Mouse (Mus musculus) hematopoietic stem cell, adult 5-6 weeks (primary cell): ENCODE measurements around the gene Manba. TPM values are rescaled to one million over a fixed set of nuclear protein-coding genes. Genes with fewer than 3 reads are reported as not detected.
"Not testable (repeated sequence)": the region's sequence is repeated elsewhere in the genome, so short reads cannot be mapped to it uniquely, and the experiment has no call there.

Experiments
- ATAC-seq, 2 experiments: fragments of 125-278 bp in 1 of 2; replicated peaks in 1 of 2; 2 replicates each; pipeline ENCODE4 v1.8.0; 2016 to 2017; ENCODE audit warnings: inconsistent platforms in 2 of 2, mild to moderate bottlenecking in 2 of 2, moderate number of reproducible peaks in 2 of 2, low read depth in 1 of 2, moderate TSS enrichment in 1 of 2; ENCODE audit not compliant: low FRiP score in 2 of 2, poor library complexity in 2 of 2, severe bottlenecking in 2 of 2, insufficient read depth in 1 of 2, low TSS enrichment in 1 of 2
- total RNA-seq: library from RNA; stranded (forward); fragments of 172-1452, 232-1000 nt; gene quantifications from 2 replicates; pipeline ENCODE4 v1.2.3, GENCODE M21; 2017

The Manba gene
- total RNA-seq, 1 experiment from 2014 or later: 31.6 TPM

DNA sequence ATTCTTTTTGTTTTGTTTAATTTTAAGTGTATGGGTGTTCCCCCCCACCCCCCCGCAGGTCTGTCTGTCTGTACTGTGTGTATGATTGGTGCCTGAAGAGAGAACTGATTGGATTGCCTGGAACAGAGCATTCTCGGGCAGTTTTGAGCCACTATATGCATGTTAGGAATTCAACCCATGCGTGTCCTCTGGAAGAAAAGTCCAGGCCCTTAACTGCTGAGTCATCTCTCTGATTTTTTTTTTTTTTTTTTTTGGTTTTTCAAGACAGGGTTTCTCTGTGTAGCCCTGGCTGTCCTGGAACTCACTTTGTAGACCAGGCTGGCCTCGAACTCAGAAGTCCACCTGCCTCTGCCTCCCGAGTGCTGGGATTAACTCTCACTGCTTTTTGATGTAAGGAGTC lies 6.3 kb upstream of the Manba start:
- not testable (repeated sequence) for ATAC-seq

DNA sequence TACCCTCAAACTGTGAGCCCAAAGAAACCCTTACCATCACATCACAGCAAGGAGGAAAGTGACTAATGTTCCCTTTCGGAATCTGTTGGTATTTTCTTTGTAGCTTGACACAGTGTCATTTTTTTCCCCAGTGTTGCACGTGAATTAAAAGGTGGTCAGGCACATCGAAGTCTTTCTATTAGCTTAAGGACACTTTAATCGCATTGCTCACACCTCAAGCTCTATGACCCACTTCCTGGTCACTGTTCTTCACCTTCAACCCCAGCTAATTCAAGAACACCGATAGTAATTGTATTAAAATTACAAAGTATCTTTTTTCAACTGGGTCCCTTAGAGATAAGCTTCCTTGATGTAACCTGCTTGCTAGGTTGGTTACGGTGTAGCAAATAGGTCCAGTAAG lies 4.6 kb upstream of the Manba start:
- ATAC-seq: no peak

DNA sequence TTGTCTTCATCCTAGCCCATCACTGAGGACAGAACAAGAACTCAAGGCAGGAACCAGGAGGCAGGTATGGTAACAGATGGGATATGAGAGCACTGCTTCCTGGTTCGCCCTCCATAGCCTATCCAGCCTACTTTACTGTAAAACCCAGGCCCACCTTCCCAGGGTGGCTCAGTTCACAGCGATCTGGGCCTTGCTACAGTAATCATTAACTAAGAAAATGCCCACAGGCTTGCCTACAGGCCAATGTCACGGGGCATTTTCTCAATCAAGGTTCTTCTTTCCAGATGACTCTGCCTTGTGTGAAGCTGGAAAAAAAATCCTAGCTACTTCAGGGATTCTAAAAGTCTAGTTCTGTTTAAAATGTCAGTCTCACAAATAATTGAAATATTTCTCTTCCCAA lies 3.8 kb upstream of the Manba start:
- ATAC-seq: no peak

DNA sequence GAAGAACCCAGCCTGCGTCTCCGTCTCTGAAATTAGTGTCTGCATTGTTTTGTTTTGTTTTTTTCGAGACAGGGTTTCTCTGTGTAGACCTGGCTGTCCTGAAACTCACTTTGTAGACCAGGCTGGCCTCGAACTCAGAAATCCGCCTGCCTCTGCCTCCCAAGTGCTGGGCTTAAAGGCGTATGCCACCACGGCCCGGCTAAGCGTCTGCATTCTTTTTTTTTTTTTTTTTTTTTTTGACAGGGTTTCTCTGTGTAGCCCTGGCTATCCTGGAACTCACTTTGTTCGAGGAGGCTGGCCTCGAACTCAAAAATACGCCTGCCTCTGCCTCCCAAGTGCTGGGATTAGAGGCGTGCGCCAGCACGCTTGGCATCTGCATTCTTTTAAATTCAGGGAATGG lies 761 bp upstream of the Manba start:
- not testable (repeated sequence) for ATAC-seq

DNA sequence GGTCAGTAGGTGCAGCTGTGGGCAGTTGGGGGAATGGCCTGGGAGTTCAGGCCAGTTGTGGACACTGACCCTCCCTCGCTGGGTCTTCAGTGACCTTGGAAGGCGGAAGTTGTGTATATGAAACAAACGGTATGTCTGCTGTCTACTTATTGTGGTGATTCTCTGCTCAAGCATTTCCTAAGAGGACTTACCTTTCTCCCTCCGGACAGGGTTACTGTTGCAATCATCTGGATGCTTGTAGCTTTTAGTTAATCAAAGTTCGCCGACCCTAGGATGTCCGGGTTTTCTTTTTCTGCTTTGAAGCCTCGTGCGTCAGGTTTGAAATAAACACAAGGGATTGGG lies 460 bp downstream of the Manba start:
- peak; percentile 23 to 58; a peak in 3 of 4 replicates for ATAC-seq

DNA sequence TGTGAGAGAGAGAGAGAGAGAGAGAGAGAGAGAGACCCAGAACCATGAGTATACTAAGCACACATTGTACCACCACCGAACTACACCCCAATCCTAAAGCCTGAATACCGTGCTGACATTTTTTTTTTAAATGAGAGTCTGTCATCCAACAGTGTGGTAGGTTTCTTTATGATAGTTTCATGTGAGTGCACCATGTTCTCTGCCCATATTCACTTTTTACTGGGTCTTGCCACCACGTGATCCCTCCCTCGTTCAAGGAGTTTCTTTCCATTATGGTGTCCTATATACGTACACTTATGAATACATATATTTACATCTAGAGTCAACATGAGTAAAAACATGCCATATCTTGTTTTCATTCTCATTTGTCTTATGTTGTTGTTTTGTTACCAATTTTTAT lies 940 bp downstream of the Manba start:
- no peak for ATAC-seq

DNA sequence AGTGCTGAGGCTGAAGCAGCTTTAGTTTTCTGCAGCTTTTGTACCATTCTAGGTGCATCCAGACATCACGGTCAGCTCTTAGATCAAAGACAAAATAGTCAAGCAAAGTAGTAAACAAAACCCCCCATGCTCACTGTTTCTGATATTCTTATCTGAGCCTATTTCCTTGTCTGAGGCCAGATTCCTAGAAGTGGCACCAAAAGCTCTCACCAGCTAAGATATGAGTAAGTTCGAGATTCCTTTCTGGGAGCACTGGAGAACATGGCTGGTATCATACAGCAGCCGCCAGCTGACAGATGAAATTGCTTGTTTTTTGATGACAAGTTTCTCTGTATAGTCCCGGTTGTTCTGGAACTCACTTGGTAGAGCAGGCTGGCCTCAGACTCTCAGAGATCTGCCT lies 2.4 kb downstream of the Manba start:
- ATAC-seq: no peak

DNA sequence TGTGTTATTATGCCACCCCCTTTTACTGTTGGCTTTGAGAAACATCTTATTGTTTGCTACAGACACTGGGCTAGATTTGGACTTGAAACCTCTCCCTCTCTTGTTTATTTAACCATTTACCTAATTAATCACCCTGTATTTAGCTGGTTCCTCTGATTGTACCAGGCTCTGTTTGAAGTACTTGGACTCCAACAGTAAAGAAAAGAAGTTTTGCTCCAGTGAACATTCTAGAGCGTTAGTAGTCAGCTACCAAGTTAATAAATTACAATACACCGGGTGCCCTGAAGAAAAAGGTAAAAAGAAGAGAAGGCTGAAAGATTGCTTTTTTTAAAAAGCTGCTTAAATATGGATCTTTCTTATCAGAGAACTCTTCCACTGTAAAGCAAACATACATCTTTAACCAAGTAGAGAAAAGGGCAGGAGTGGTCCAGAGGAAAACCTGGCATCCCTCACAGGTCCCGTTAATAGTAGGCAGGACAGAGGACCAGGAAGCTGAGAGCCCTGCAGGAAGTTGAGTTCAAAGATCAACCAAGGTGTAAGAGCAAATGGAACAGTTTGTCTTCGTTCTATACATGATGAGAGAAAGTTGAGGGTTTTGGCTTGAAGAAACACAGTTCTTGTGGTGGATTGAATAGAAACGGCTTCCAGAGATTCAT lies 4.6 kb downstream of the Manba start:
- ATAC-seq: no peak

DNA sequence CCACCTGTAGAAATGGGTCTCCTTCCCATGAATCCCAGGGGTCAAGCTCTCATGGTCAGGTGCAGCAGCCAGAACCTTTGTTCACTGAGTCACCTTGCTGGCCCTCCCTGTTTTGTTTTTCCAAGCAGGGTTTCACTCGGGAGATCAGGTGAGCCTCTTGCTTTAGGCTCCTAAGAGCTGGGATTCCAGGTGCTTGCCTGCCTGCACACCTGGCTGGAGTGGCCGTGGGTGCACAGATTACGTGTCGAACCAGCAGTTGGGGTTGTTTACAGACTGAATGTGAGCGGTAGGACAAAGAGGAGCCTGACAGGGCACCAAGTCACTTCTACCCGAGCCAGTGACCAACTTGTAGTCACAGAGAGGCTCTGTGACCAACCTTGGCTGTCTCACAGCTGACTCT lies 5.7 kb downstream of the Manba start:
- ATAC-seq: no peak

DNA sequence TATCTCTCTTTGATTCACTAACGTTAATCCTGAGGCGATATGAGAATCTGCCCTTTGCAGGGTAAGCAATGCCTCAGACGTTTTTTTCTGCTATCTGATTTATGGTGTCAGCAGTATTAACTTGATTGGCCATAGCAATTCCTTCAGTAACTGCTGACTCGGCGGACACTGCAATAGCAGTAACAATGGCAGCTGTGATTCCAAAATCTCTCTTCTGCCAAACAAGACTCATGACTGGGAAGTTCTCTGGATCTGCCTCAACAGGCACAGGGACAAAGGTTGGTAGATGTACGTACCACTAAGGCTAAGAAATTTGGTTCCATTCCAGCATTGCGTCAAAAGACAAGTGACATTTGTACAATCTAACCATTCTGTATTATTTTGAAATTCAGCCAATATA lies 7.9 kb downstream of the Manba start:
- not testable (repeated sequence) for ATAC-seq

DNA sequence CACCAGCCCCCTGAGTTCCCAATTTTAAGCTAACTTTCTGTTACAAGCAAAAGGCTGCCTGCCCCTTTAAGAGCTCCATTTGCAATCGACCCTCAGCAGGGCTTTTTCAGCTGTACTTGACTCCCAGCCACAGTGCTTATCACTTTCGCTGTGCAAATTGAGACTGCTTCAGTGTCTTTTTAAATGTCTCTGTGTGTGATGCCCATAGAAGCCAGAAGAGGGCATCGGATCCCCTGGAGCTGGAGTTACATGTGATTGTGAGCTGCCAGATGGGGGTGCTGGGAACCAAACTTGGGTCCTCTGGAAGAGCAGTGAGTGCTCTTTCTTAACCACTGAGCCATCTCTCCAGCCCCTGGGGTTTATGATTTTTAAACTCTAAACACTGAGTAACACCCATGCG lies 12.5 kb downstream of the Manba start:
- ATAC-seq: not testable (repeated sequence)

DNA sequence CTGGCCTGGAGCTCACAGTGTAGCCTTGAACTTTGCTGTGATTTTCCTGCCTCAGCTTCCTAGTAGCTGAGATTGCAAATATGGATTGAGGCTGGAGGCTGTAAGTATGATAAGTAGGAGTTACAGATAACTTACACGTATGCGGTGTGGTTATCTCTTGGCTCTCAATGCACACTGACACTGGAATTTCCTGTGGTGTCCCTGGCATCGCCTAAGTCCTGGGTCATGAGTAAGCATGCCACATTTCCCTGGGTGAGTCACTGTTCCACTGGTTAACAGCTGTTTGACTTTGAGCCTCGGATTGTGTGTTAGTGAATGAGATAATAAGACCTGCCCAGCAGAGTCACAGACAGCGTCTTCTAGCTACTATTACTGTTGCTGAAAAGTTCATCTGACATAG lies 13.5 kb downstream of the Manba start:
- 0 out of 4 replicates have a peak, but pooled peaks of 1 of the 2 experiments have one; percentile 39 for ATAC-seq

DNA sequence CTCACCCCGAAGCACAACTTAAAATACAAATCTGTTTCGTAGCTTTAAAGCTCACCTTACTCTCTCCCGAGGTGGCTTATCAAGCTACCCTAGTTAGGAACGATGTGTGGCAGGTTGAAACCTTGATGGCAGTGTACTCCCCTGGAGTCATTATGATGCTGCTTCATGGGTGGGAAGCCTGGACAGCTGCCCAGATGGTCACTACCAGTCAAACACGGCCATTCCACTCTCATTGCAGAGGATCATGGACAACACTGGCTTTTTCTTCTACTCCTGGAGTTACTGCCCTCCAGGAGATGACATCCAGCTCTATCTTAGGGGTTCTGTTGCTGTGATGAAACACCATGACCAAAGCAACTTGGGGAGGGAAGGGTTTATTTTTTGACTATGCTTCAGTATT lies 17.7 kb downstream of the Manba start:
- no peak for ATAC-seq

DNA sequence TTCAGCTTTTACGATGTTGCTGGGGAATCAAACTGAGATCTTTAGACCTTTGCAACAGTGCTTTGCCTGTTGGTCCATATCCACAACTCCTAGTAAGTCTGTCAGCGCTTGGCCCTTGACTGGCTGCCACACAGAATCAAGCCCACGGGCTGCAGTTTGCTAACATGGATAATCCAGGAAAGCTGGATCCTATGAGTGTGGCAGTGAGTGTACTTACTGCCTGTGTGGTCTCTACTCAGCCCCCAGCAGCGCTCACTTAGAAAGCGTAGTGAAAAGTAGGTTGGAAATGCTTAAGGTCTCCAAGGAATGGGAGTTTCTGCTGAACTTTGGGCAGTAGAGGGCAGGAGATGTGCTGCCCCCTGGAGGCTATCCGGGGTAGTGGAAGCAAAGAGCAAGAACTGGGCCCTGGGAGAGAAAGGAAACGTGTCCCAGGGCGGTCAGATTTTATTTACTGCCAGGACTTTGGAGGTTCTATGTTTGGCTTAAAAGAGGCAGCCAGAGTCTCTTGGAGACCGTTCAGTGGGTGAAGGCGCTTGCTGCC lies 20.0 kb downstream of the Manba start:
- ATAC-seq: peak; percentile 66 to 89

DNA sequence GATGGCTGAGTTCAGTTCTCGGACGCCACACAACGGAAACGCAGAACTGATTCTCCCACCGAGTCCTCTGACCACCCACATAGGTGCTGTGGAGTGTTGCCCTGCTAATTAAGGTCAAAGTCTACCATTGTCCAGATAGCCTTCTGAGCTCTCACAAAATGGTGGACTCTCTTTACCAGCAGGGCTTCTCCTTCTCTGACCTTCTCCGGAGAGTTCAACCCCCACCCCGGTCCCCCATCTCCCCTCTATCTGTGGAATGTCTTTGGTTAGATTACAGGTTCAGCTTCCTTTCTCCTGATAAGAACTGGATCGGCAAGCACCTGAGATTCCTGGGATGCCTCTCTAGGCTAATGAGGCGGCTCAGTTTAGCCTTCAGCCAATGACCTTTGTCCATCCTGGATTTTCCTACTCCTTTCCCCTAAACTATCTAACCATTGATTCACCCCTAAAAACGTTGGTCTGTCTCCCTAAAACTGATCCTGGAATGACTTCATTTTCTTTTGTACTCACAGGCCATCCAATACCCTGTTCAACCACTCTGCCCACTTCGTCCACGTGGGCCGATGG lies 20.6 kb downstream of the Manba start:
- no peak for ATAC-seq

DNA sequence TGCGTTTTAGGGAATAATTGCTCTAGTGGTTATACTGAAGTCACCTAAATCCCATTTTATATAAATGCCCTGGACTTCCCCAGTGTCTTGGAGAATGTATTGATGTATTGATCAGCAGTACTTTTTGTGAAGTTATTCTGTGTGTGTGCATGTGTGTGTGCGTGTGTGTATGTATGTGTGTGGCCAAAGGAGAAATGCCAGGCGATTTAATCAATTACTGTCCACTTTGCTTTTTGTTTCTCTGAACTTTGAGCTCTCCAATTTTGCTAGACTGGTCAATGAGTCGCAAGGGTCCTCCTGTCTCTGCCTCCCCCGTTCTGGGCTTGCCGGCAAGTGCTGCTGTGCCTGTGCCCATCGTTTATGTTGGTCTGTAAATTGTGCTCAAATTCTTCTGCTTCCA lies 22.1 kb downstream of the Manba start:
- no peak for ATAC-seq

DNA sequence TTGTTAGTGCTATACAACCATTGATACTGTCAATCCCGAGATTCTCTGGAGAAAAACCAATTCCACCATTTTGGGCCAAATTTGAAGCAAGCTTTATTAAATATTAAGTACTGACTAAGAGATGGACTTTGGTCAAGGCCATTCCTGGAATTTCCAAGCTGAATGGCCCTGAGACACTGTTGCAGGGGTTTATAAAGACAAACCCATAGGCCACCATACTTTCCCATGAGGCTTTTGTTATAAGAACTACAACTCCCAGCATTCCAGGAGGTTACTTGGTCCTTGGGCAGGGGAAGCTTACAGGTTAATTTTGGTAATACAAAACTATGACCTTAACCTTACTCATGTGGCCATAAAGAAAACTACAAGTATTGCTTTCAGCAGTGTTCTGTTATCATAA lies 22.8 kb downstream of the Manba start:
- no peak for ATAC-seq

DNA sequence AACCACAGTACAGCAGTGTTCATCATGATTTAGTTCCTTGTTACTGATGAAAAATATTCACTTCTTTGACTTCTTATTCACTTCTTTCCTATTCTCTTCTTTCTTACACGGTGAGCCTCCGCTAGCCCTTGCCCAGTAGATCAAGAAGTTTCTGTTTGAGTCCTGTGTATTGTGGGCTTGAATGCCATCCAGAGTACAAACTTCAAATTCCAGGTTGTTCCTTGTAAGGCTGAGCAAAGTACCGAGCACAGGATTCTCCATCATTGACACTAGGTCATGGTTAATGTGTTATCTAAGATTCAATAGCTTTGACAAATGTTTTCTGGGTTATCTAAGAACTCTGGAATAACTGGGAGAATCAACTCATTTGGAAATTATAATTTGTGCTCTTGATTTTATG lies 25.0 kb downstream of the Manba start:
- no peak for ATAC-seq

DNA sequence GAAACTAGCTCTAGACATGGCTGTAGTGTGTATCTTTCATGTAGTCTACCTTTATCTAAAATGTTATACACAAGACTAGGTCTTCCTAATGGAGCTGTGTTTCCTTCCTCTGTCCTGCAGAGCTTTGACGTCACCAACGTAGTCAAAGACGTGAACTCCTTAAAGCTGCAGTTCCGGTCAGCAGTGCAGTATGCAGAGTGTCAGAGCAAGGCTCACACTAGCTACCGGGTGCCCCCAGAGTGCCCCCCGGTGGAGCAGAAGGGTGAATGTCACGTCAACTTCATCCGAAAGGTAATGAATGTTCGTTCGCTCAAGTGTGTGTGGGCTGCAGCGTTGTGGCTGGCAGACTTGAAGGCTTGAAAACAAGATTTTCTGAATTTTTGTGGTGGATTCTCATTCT lies 26.3 kb downstream of the Manba start:
- peak; percentile 42 to 63 for ATAC-seq
